Mouse (Mus musculus) megakaryocyte, adult 5-6 weeks (primary cell): ENCODE data around the gene Rpe. TPM values are rescaled to one million over a fixed set of nuclear protein-coding genes. Genes with fewer than 3 reads are reported as not detected.

Experiments used
- total RNA-seq, 2 experiments: library from RNA; stranded (forward) in 1 of 2; stranded (reverse) in 1 of 2; fragments of 153-499, 151-499 nt in 1 of 2; fragments of 221-1000, 200-1000 nt in 1 of 2; gene quantifications; 2 replicates each; pipeline versions ENCODE4 v1.2.3 to v1.2.4; 2015 to 2017

Gene Rpe
- total RNA-seq, 2 experiments from 2014 or later: 58.9 to 61.6 TPM

Other genes with a start within 250 kb of the Rpe start
- gene Unc80, start 232.5 kb upstream of the Rpe start, total RNA-seq (2015): not detected in 2 replicates
- not detected in 2 replicates for gene Unc80, start 232.5 kb upstream of the Rpe start, total RNA-seq (2017)
- 23.4 and 24.6 TPM in 2 replicates for gene Kansl1l, start 116.7 kb downstream of the Rpe start, total RNA-seq (2015)
- gene Kansl1l, start 116.7 kb downstream of the Rpe start, total RNA-seq (2017): 17.9 and 24.6 TPM in 2 replicates
- 75.7 and 87.7 TPM in 2 replicates for gene Acadl, start 162.4 kb downstream of the Rpe start, total RNA-seq (2015)
- gene Acadl, start 162.4 kb downstream of the Rpe start, total RNA-seq (2017): 54.4 and 62.6 TPM in 2 replicates
- gene Myl1, start 244.6 kb downstream of the Rpe start, total RNA-seq (2015): not detected in 2 replicates
- gene Myl1, start 244.6 kb downstream of the Rpe start, total RNA-seq (2017): not detected in 2 replicates